In genomic region chr13:105001714-105002113, GRCm38 (mm10) we compare ENCODE assay signal across 20 mouse cellular contexts. TPM values are rescaled to one million over a fixed set of nuclear protein-coding genes. Genes with fewer than 3 reads are reported as not detected.
DNase-seq lines count a peak whose midpoint lies in the region; ATAC-seq and TF ChIP-seq lines count a peak whose summit lies in the region.
"Had no signal": no experiment of that assay in that cellular context is flagged by ENCODE, and none has a peak within 500 bp of the region (broad histone marks: within the 10 kb centered on the region; RNA-seq: fewer than 3 reads in every experiment).

No protein-coding gene starts in this region.

- no peak overlapping the region for H3K4me2 ChIP-seq in forebrain, embryonic 14.5 days (ENCODE audit: low read length)
- H3K4me2 ChIP-seq in forebrain, embryonic 11.5 days (ENCODE audit: low read depth, low read length, severe bottlenecking) = no peak overlapping the region
- H3K4me2 ChIP-seq: heart, embryonic 11.5 days; intestine, embryonic 15.5 days; liver, embryonic 13.5 days had no signal

- H3K4me3 ChIP-seq in forebrain, embryonic 14.5 days (ENCODE audit: low read depth, low read length) = no peak overlapping the region
- no peak overlapping the region for H3K4me3 ChIP-seq in forebrain, embryonic 11.5 days (ENCODE audit: low read depth, low read length)
- H3K4me3 ChIP-seq in layer of hippocampus, adult 2 months = no peak overlapping the region
- H3K4me3 ChIP-seq: hindbrain, embryonic 10.5 days; intestine, embryonic 15.5 days; liver, embryonic 13.5 days had no signal

- TF ChIP-seq CTCF in layer of hippocampus, adult 2 months (conservative IDR thresholded peaks at IDR 0.05) = no peak

- 71% methylated on average over 2 of the region's 2 CpGs for WGBS in forebrain, embryonic 14.5 days
- WGBS in forebrain, embryonic 11.5 days = 77% methylated on average over 2 of the region's 2 CpGs

- DNase-seq in cerebellum, postnatal 36 days = no peak
- DNase-seq in forebrain, embryonic 14.5 days (ENCODE audit: low spot score) = peak; percentile 72
- no peak for DNase-seq in forebrain, embryonic 11.5 days (ENCODE audit: low spot score)
- no peak for DNase-seq in layer of hippocampus, adult 2 months (ENCODE audit: low spot score in 2 of 2)
- DNase-seq in layer of hippocampus, postnatal 36 days = no peak
- peak; percentile 52 for DNase-seq in brain, adult 2 months (ENCODE audit: low read depth, low spot score)
- no peak for DNase-seq in kidney, adult 18-20 months
- DNase-seq: adrenal gland, postnatal 10 days; kidney, adult 9 months; kidney, postnatal 14 days; liver, embryonic 13.5 days; lung, adult 2 months; lung, postnatal 14 days; thymus, adult 18-20 months; thymus, postnatal 36 days had no signal

- H3K4me1 ChIP-seq in forebrain, embryonic 14.5 days (ENCODE audit: control insufficient read depth, insufficient read depth, low read length) = no peaks in the 10 kb centered on the region
- no peaks in the 10 kb centered on the region for H3K4me1 ChIP-seq in forebrain, embryonic 11.5 days (replicated peaks; ENCODE audit: control insufficient read depth, insufficient read depth, low read length)
- H3K4me1 ChIP-seq: hindbrain, embryonic 10.5 days; intestine, embryonic 15.5 days; liver, embryonic 13.5 days had no signal

- no peaks in the 10 kb centered on the region for H3K36me3 ChIP-seq in forebrain, embryonic 14.5 days (ENCODE audit: control insufficient read depth, insufficient read depth, low read length)
- H3K36me3 ChIP-seq in forebrain, embryonic 11.5 days (ENCODE audit: control insufficient read depth, insufficient read depth, low read length) = no peaks in the 10 kb centered on the region
- H3K36me3 ChIP-seq: hindbrain, embryonic 10.5 days; intestine, embryonic 15.5 days; liver, embryonic 13.5 days had no signal

- no peaks in the 10 kb centered on the region for H3K9me3 ChIP-seq in forebrain, embryonic 14.5 days (replicated peaks; ENCODE audit: control insufficient read depth, low read length)
- H3K9me3 ChIP-seq in forebrain, embryonic 11.5 days (ENCODE audit: control insufficient read depth, low read length) = no peaks in the 10 kb centered on the region
- H3K9me3 ChIP-seq: hindbrain, embryonic 10.5 days; intestine, embryonic 15.5 days; liver, embryonic 13.5 days had no signal

- peak overlapping the region; percentile 5; the same call in 1 of the 2 replicates for H3K27ac ChIP-seq in forebrain, embryonic 14.5 days (ENCODE audit: low read depth, low read length)
- no peak overlapping the region for H3K27ac ChIP-seq in forebrain, embryonic 11.5 days (ENCODE audit: low read depth, low read length)
- peak overlapping the region; percentile 73 for H3K27ac ChIP-seq in layer of hippocampus, adult 2 months
- H3K27ac ChIP-seq: hindbrain, embryonic 10.5 days; intestine, embryonic 15.5 days; liver, embryonic 13.5 days had no signal

- H3K27me3 ChIP-seq in forebrain, embryonic 14.5 days (replicated peaks; ENCODE audit: control insufficient read depth, insufficient read depth, low read length) = no peaks in the 10 kb centered on the region
- H3K27me3 ChIP-seq in forebrain, embryonic 11.5 days (ENCODE audit: control insufficient read depth, insufficient read depth, low read length) = no peaks in the 10 kb centered on the region
- H3K27me3 ChIP-seq: intestine, embryonic 15.5 days; liver, embryonic 13.5 days had no signal

- 0 out of 2 replicates have a peak, but pooled peaks have one; percentile 24 for ATAC-seq in cerebellum, adult (ENCODE audit: insufficient number of reproducible peaks, low FRiP score, low TSS enrichment)
- peak; percentile 89 for ATAC-seq in forebrain, embryonic 14.5 days
- ATAC-seq in forebrain, embryonic 11.5 days (replicated peaks; ENCODE audit: low FRiP score) = no peak
- ATAC-seq: activated CD4-positive, CD25-positive, alpha-beta regulatory T cell, adult 4 months; intestine, embryonic 15.5 days had no signal

- H3K9ac ChIP-seq in forebrain, embryonic 14.5 days (ENCODE audit: low read length) = no peak overlapping the region
- H3K9ac ChIP-seq in forebrain, embryonic 11.5 days (ENCODE audit: low read length) = no peak overlapping the region
- H3K9ac ChIP-seq: intestine, embryonic 15.5 days; liver, embryonic 13.5 days had no signal

RNA-seq across cellular contexts. Expression of gene Rgs7bp, which starts 53.0 kb away (rescaled TPM):
- polyA plus RNA-seq in forebrain, embryonic 14.5 days (2014; fragmentation: Nextera tagmentation; extraction: Ambion mirVana) = 2.0 and 3.7 TPM in 2 replicates
- 1.4 and 1.6 TPM in 2 replicates for polyA plus RNA-seq in forebrain, embryonic 11.5 days (2014; fragmentation: Nextera tagmentation; extraction: Ambion mirVana)
- 100 to 1,000 TPM; 150 to 153 TPM for total RNA-seq in layer of hippocampus, adult 2 months (2021)
- 100 to 1,000 TPM; 156 to 163 TPM for total RNA-seq in layer of hippocampus, postnatal 36 days (2021)
- polyA plus RNA-seq: activated CD4-positive, CD25-positive, alpha-beta regulatory T cell, adult 4 months had no signal

Comparison
In these comparisons a context has a peak if more than half of its experiments do, and no peak if none do; other contexts are left out.
1. DNase-seq: peak in forebrain, embryonic 14.5 days (single experiment) and brain, adult 2 months (single experiment); none in cerebellum, postnatal 36 days (0 of 2), forebrain, embryonic 11.5 days (single experiment), layer of hippocampus, adult 2 months (0 of 2), layer of hippocampus, postnatal 36 days (0 of 2) and kidney, adult 18-20 months (single experiment).